Mouse (Mus musculus) urinary bladder, postnatal 14 days (tissue): ENCODE results near the gene Gm21748.
"Not testable (repeated sequence)": the region's sequence is repeated elsewhere in the genome, so short reads cannot be mapped to it uniquely, and the experiment has no call there.

ENCODE experiments used
- DNase-seq: peaks from one replicate; pipeline ENCODE4 v3.0.0; 2021; ENCODE audit warnings: low spot score

Gene Gm21748

GRCm38 (mm10) chrY:90839077-90839476, at the start of gene Gm21748:
Gene Gm21748, minus strand, starts transcription at chrY:90839177.
- not testable (repeated sequence) for DNase-seq
